Mouse (Mus musculus) embryonic facial prominence, embryonic 11.5 days (tissue): ENCODE measurements around the gene Ski. TPM values are rescaled to one million over a fixed set of nuclear protein-coding genes. Genes with fewer than 3 reads are reported as not detected.
A peak's percentile ranks its signal among the peaks of the same experiment; 100 is the strongest.

ENCODE experiments used
- ATAC-seq: fragments of 200-750 bp; cut with Nextera tagmentation; replicated peaks from 2 replicates; pipeline ENCODE4 v1.8.0; 2017; ENCODE audit warnings: low read depth; ENCODE audit not compliant: insufficient number of reproducible peaks, low FRiP score, low TSS enrichment
- DNase-seq: peaks from one replicate; pipeline ENCODE4 v3.0.0-alpha.2; 2015; ENCODE audit warnings: low spot score
- H3K27ac ChIP-seq: fragments of 300-500 bp; sonication (generic); replicated peaks from 2 replicates; pipeline ENCODE4 v1.5.1; 2014; ENCODE audit warnings: mild to moderate bottlenecking, low read depth, low read length, control low read depth
- H3K27me3 ChIP-seq: fragments of 300-500 bp; sonication (generic); 2 replicates; pipeline ENCODE4 v1.6.1; 2014; ENCODE audit warnings: mild to moderate bottlenecking, low read length, moderate library complexity, mixed read lengths; ENCODE audit not compliant: control insufficient read depth, insufficient read depth
- H3K36me3 ChIP-seq: fragments of 300-500 bp; sonication (generic); replicated peaks from 2 replicates; pipeline ENCODE4 v1.6.1; 2014; ENCODE audit warnings: low read depth, mild to moderate bottlenecking, low read length, moderate library complexity, mixed read lengths; ENCODE audit not compliant: control insufficient read depth, insufficient read depth
- H3K4me1 ChIP-seq: fragments of 300-500 bp; sonication (generic); 2 replicates; pipeline ENCODE4 v1.6.1; 2014; ENCODE audit warnings: low read length, mixed read lengths; ENCODE audit not compliant: control insufficient read depth, insufficient read depth
- H3K4me2 ChIP-seq: fragments of 300-500 bp; sonication (generic); 2 replicates; pipeline ENCODE4 v1.6.1; 2014; ENCODE audit warnings: low read depth, mild to moderate bottlenecking, control low read depth, low read length, moderate library complexity
- H3K4me3 ChIP-seq: fragments of 300-500 bp; sonication (generic); 2 replicates; pipeline ENCODE4 v1.5.1; 2014; ENCODE audit warnings: low read depth, low read length, control low read depth
- H3K9ac ChIP-seq: fragments of 300-500 bp; sonication (generic); replicated peaks from 2 replicates; pipeline ENCODE4 v1.6.1; 2014; ENCODE audit warnings: mild to moderate bottlenecking, control low read depth, low read length
- H3K9me3 ChIP-seq: fragments of 300-500 bp; sonication (generic); replicated peaks from 2 replicates; pipeline ENCODE4 v1.6.1; 2016; ENCODE audit warnings: mild to moderate bottlenecking, low read length, inconsistent platforms, mixed read lengths; ENCODE audit not compliant: control insufficient read depth
- WGBS: fragments of 180-500 bp; shearing (Covaris S2); extraction: QIAGEN DNeasy Blood & Tissue Kit; methylation state at CpG from one replicate; pipeline ENCODE4 v1.1.7; 2014; 5-methylcytosine and 5-hydroxymethylcytosine counted together
- polyA plus RNA-seq: library from polyadenylated mRNA; unstranded; fragments of >200 nt; fragmentation: Nextera tagmentation; extraction: Ambion mirVana; gene quantifications from 2 replicates; pipeline ENCODE4 v1.2.1, GENCODE M21; 2014

Gene Ski
- polyA plus RNA-seq, 1 experiment from 2014 or later, result 15.4 TPM

- peaks cover 3% of the 10 kb centered on the region for H3K4me1 ChIP-seq
- H3K4me3 ChIP-seq, result no peak overlapping the region
- H3K9me3 ChIP-seq, result no peaks in the 10 kb centered on the region
- no peak overlapping the region for H3K27ac ChIP-seq
- no peak for DNase-seq
- ATAC-seq, result no peak
- H3K27me3 ChIP-seq, result no peaks in the 10 kb centered on the region
- no peaks in the 10 kb centered on the region; the same call in 1 of the 2 replicates for H3K36me3 ChIP-seq
- H3K4me2 ChIP-seq, result no peak overlapping the region
- no peak overlapping the region for H3K9ac ChIP-seq
- WGBS, result 68% methylated on average over 9 of the region's 9 CpGs
Measured at GRCm38 (mm10) chr4:155215203-155215602, 7.2 kb downstream of the Ski start.

GRCm38 (mm10) chr4:155214793-155215192, 7.6 kb downstream of the Ski start:
- ATAC-seq (no peak), DNase-seq (no peak)
- no peak overlapping the region for H3K9ac ChIP-seq
- H3K4me1 ChIP-seq, result peaks cover 3% of the 10 kb centered on the region
- no peak overlapping the region for H3K4me3 ChIP-seq
- H3K4me2 ChIP-seq, result no peak overlapping the region
- no peak overlapping the region for H3K27ac ChIP-seq
- WGBS, result 76% methylated on average over 10 of the region's 10 CpGs
- no peaks in the 10 kb centered on the region for H3K9me3 ChIP-seq
- H3K36me3 ChIP-seq, result no peaks in the 10 kb centered on the region; the same call in 1 of the 2 replicates
- no peaks in the 10 kb centered on the region for H3K27me3 ChIP-seq

- H3K9me3 ChIP-seq, result no peaks in the 10 kb centered on the region
- no peak overlapping the region for H3K9ac ChIP-seq
- no peaks in the 10 kb centered on the region for H3K27me3 ChIP-seq
- no peak overlapping the region for H3K4me2 ChIP-seq
- no peak overlapping the region for H3K27ac ChIP-seq
- peaks cover 3% of the 10 kb centered on the region for H3K4me1 ChIP-seq
- DNase-seq, result no peak
- no peak for ATAC-seq
- H3K4me3 ChIP-seq, result no peak overlapping the region
- H3K36me3 ChIP-seq, result no peaks in the 10 kb centered on the region; the same call in 1 of the 2 replicates
- 84% methylated on average over 6 of the region's 6 CpGs for WGBS
Measured at GRCm38 (mm10) chr4:155214188-155214587, 8.2 kb downstream of the Ski start.

GRCm38 (mm10) chr4:155213752-155214054, 8.7 kb downstream of the Ski start:
- H3K27ac ChIP-seq, result no peak overlapping the region
- DNase-seq, result no peak
- no peak overlapping the region for H3K4me3 ChIP-seq
- H3K9me3 ChIP-seq, result no peaks in the 10 kb centered on the region
- peaks cover 3% of the 10 kb centered on the region for H3K4me1 ChIP-seq
- 0 out of 2 replicates have a peak overlapping the region, but pooled peaks have one; percentile 9 for H3K9ac ChIP-seq
- 82% methylated on average over 6 of the region's 6 CpGs for WGBS
- peak overlapping the region; percentile 4; the same call in 1 of the 2 replicates for H3K4me2 ChIP-seq
- H3K36me3 ChIP-seq, result no peaks in the 10 kb centered on the region; the same call in 1 of the 2 replicates
- H3K27me3 ChIP-seq, result no peaks in the 10 kb centered on the region
- ATAC-seq, result no peak

GRCm38 (mm10) chr4:155213052-155213751, 9.2 kb downstream of the Ski start:
- 66% methylated on average over 9 of the region's 9 CpGs for WGBS
- Histone ChIP-seq H3K27ac (no peak overlapping the region), H3K27me3 (no peaks in the 10 kb centered on the region), H3K9ac (0 out of 2 replicates have a peak overlapping the region, but pooled peaks have one; percentile 9), H3K4me1 (peaks cover 3% of the 10 kb centered on the region), H3K4me2 (no peak overlapping the region; the same call in 1 of the 2 replicates), H3K9me3 (no peaks in the 10 kb centered on the region), H3K4me3 (no peak overlapping the region), H3K36me3 (no peaks in the 10 kb centered on the region; the same call in 1 of the 2 replicates)
- DNase-seq, result no peak
- no peak for ATAC-seq

GRCm38 (mm10) chr4:155209494-155209893, 12.9 kb downstream of the Ski start:
- Histone ChIP-seq H3K36me3 (no peaks in the 10 kb centered on the region; the same call in 1 of the 2 replicates), H3K9me3 (no peaks in the 10 kb centered on the region), H3K9ac (no peak overlapping the region), H3K27ac (no peak overlapping the region), H3K4me1 (peaks cover 10% of the 10 kb centered on the region), H3K27me3 (no peaks in the 10 kb centered on the region), H3K4me2 (no peak overlapping the region), H3K4me3 (no peak overlapping the region)
- DNase-seq, result no peak
- 96% methylated on average over 5 of the region's 5 CpGs for WGBS
- ATAC-seq, result no peak

GRCm38 (mm10) chr4:155209079-155209478, 13.3 kb downstream of the Ski start:
- Histone ChIP-seq H3K9ac (no peak overlapping the region; the same call in 1 of the 2 replicates), H3K36me3 (no peaks in the 10 kb centered on the region; the same call in 1 of the 2 replicates), H3K9me3 (no peaks in the 10 kb centered on the region), H3K4me2 (no peak overlapping the region), H3K27me3 (no peaks in the 10 kb centered on the region), H3K4me3 (no peak overlapping the region), H3K27ac (no peak overlapping the region), H3K4me1 (peaks cover 10% of the 10 kb centered on the region)
- DNase-seq (no peak), ATAC-seq (no peak)

GRCm38 (mm10) chr4:155208613-155209012, 13.8 kb downstream of the Ski start:
- Histone ChIP-seq H3K9ac (no peak overlapping the region; the same call in 1 of the 2 replicates), H3K9me3 (no peaks in the 10 kb centered on the region), H3K4me2 (no peak overlapping the region), H3K27me3 (no peaks in the 10 kb centered on the region), H3K4me1 (peaks cover 10% of the 10 kb centered on the region), H3K27ac (no peak overlapping the region), H3K4me3 (no peak overlapping the region), H3K36me3 (no peaks in the 10 kb centered on the region; the same call in 1 of the 2 replicates)
- 48% methylated on average over 7 of the region's 7 CpGs for WGBS
- DNase-seq (no peak), ATAC-seq (no peak)
